Mouse (Mus musculus): ENCODE data around the gene Olfr287.

Gene Olfr287

DNA sequence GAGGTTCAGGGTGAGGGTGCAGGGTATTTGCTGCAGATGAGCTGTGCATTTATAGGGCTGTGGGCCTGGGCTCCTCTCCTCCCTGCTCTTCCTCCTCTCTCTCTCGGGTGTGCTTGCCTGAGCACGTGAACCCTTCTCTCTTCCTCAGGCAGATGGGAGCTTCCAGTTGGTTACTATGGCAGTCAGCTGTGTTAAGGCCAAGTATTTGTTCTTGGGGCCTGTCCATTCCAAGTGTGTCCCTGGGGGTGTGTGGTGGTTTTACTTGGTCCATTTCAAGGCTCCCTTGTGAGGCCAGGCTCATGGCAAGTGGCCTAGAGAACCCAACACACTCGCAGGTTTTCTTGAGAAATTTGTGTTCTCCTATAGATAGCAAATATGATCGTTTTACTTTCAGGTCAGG is at the start of gene Olfr287, which contains the start of gene Gm44579:
Gene Olfr287 (minus strand): TSS at position 180 of the 400 bp plus-strand sequence.
Gene Gm44579 (minus strand): TSS at position 101 of the 400 bp plus-strand sequence.
- DNase-seq (ENCODE audit: extremely low spot score, low spot score) = no peak

DNA sequence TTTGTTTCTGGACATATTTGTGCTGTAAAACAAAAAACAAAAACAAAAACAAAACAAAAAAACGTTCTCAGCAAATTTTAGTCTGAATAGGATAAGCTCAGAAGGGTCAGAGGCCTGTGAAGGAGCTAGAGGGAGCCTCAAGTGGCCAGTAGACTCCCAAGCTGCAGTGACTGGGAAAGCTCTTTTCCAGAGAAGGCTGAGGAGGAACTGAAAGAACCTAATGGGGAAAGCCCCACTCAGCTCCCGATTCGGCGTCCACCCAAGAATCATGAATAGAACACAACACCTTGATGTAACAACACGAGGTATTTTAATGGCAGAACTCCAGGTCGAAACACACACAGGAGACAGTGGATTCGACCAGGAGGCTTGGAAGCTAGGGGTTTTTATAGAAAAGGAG is 36.9 kb upstream of the Olfr287 start:
- DNase-seq (ENCODE audit: extremely low spot score, low spot score) = no peak

DNA sequence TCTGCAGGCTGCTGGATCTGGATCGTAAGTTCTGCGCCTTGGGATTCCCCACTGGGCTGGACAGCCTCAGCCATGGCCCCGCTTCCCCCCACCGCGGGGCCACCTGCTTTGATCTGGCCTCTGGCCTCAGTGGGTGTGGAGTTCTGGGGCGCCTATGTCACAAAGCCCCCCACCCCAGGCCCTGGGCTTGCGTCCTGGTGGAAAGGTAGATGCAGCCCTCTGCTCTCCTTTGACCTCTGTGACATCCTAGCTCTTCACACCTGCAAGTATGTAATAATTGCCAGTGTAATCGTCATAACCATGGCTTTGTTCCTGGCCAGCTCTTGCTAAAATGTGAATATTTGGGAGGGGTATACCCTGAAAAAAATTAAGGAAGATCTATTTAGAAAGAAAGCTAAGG is 36.3 kb upstream of the Olfr287 start, which contains the start of gene H1fnt:
Gene H1fnt (minus strand): TSS at position 101 of the 400 bp plus-strand sequence.
- no peak for DNase-seq (ENCODE audit: extremely low spot score, low spot score)

DNA sequence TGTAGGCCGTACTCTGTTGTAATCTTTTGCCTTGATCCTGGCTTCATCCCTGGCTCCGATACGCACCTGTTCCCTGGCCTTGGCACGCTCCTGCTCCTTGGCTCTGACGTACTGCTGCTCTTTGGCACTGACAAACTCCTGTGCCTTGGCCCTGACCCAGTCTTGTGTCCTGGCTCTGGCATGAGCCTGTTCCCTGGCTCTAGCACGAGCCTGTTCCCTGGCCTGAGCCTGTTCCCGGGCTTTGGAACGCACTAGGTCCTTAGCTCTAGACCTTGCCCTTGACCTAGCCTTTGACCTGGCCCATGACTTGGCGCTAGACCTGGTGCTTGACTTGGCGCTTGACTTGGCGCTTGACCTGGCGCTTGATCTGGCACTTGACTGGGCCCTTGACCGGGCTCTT is 35.4 kb upstream of the Olfr287 start:
- no peak for DNase-seq (ENCODE audit: extremely low spot score, low spot score)

DNA sequence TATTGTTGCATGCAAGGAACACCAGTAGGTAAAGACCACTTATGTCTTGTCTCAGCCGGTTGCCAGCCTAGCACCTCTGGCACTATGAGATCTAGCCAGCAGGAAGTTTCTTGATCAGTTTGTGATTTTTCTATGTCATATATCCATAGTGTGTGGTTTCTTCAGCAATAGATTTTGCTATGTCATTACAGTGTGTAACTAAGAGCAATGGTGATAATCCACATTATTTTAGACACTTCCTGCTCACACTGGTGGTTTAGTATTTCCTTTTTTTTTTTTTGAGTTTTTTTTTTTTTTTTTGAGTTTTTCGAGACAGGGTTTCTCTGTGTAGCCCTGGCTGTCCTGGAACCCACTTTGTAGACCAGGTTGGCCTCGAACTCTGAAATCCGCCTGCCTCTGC is 14.6 kb upstream of the Olfr287 start:
- DNase-seq (ENCODE audit: extremely low spot score, low spot score) = no peak

DNA sequence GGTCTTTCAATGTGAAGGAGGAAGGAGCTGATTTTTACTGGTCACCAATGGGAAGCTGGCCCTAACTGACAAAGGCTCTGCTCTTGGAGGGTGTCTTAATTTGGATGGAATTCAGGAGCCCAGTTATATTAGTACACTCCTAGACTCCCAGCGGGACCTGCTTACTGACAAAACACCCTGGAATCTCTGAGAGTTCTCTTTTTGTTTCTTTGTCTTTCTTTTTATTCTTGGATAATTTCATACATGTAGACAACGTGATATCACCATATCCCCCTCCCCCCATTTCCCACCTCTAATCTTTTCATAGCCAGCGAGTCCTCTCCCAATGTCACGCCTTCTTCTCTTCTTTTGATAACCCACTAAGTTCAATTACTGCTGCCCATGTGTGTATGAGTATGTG is 13.5 kb upstream of the Olfr287 start, which contains the start of gene Olfr286:
Gene Olfr286 (minus strand): TSS at position 101 of the 400 bp plus-strand sequence.
- no peak for DNase-seq (ENCODE audit: extremely low spot score, low spot score)

DNA sequence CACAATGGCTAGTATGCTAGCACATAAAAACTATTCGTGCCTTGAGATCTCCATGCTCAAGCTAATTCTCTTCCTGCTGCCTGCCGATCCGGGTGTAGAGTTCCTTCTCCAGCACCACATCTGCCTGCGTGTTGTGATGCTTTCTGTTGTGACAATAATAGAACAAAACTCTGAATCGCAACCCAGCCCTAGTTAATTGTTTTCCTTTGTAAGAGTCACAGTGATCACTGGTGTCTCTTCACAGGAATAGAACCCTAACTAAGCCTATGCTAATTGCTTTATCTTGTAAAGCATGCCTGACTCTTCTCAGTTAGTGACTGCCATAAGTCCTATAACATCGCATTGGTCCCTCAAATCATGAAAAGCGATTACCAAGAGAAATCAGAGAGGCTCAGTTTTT is 5.2 kb upstream of the Olfr287 start:
- no peak for DNase-seq (ENCODE audit: extremely low spot score, low spot score)

DNA sequence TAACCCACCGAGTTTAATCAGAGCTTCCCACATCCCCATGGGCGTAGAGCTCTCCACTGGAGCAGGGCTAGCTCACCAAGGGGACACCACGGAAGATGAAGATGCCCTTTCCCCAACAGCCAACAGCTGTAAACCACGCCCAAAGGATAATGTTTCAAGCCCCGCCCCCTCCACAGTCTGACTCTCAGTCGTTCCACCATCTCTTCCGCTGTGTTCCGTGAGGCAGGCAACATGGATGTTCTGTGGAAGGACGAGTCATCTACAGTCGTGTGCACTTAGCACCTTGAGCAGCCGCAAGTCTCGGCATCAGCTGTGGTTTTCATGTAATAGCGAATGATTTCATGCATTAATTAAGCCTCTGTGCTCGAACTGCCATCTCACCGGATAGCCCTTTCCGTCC is 4.8 kb upstream of the Olfr287 start:
- DNase-seq (ENCODE audit: extremely low spot score, low spot score) = no peak

DNA sequence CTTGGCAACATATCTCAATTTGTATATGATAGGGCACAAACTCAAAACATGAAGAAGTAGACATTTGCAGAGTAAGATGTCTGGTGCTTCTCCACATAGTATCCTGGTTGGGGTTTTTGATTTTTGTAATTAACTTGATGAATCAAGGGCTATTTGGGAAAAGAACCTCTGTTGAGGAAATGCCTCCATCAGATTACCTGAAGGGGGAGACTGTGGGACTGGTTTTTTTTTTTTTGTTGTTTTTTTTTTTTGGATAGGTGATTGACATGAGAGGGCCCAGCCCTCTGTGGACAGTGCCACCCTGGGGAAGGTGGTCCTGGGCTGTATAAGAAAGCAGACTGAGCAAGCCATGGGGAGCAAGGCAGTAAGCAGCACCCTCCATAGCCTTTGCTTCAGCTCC is 1.5 kb upstream of the Olfr287 start:
- no peak for DNase-seq (ENCODE audit: extremely low spot score, low spot score)

DNA sequence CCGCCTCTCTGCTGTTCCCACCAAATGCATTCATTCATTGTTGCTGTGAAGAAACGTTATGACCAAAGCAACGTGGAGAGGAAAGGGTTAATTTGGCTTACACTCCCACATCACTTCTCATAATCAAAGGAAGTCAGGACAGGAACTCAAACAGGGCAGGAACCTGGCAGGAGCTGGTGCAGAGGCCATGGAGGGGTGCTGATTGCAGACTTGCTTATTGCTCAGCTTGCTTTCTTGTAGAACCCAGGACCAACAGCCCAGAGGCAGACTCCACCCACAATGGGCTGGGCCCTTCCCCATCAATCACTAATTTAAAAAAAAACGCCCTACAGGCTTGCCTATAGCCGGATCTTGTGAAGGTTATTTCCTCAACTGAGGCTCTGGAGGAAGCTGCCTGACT is 6.7 kb downstream of the Olfr287 start:
- DNase-seq (ENCODE audit: extremely low spot score, low spot score) = no peak

DNA sequence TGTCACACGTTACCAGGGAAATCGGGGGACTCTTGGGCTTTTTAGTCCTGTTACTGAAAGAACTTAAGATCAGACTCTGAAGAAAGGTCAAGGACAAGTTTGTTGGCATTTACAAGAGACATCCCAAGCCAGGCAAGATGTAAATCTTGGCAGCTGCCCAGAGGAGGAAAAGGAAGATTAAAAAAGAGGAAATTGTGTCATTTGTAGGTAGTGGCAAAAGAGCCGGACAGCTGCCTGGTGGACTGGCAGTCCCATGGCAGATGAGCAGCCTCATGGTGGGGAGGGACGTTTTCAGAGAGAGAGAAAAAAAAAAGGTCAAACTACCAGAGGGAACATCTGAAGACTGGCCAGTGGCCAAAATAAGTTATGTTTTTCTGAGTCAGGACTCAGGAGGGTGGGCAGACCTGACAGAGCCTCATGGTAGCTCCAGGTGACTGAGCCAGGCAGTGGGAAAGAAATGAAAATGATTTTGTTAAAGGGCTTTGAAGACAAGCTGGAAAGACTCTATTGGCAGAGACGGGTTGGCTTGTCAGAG is 7.5 kb downstream of the Olfr287 start:
- DNase-seq (ENCODE audit: extremely low spot score, low spot score) = no peak

DNA sequence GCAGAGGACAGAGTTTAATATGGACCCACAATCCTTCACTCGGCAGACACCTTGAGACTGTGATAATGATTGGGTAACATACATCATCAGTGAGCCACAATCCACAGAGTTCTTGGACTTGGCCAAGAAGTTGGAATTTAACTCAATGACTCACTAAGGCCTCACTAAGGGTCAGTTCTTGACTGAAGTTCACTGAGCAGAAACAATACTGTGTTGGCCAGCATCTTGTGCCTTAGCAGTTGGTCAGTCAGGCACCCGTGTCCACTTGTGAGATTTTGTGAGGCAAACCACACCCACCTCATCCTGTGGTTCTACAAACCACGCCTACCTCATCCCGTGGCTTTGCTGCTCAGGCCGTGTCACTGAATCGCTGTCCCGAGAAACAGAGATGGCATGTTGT is 11.2 kb downstream of the Olfr287 start:
- no peak for DNase-seq (ENCODE audit: extremely low spot score, low spot score)

DNA sequence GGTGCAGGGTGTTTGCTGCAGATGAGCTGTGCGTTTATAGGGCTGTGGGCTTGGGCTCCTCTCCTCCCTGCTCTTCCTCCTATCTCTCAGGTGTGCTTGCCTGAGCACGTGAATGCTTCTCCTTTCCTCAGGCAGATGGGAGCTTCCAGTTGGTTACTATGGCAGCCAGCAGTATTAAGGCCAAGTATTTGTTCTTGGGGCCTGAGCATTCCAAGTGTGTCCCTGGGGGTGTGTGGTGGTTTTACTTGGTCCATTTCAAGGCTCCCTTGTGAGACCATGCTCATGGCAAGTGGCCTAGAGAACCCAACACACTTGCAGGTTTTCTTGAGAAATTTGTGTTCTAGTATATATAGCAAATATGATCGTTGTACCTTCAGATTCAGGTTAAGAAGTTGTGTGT is 25.4 kb downstream of the Olfr287 start, which contains the start of gene Olfr288:
Gene Olfr288 (minus strand): TSS at position 101 of the 400 bp plus-strand sequence.
- no peak for DNase-seq (ENCODE audit: extremely low spot score, low spot score)

DNA sequence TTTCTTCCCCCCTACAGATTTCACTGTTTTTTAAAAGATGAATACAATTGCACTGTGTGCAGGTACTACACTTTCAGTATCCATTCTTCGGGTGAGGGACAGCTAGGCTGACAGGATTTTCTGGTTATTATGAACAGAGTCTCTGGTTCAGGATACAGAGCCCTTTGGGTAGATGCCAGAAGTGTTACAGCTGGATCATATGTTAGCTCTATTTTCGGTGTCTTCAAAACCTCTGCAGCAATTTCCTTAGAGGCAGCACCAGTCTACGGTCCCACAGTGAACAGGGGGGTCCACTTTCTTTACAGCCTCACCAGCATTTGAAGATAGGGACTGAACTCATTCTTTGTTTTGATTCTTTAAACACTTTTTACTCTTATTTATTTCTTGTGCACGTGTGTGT is 36.4 kb downstream of the Olfr287 start:
- no peak for DNase-seq (ENCODE audit: extremely low spot score, low spot score)

DNA sequence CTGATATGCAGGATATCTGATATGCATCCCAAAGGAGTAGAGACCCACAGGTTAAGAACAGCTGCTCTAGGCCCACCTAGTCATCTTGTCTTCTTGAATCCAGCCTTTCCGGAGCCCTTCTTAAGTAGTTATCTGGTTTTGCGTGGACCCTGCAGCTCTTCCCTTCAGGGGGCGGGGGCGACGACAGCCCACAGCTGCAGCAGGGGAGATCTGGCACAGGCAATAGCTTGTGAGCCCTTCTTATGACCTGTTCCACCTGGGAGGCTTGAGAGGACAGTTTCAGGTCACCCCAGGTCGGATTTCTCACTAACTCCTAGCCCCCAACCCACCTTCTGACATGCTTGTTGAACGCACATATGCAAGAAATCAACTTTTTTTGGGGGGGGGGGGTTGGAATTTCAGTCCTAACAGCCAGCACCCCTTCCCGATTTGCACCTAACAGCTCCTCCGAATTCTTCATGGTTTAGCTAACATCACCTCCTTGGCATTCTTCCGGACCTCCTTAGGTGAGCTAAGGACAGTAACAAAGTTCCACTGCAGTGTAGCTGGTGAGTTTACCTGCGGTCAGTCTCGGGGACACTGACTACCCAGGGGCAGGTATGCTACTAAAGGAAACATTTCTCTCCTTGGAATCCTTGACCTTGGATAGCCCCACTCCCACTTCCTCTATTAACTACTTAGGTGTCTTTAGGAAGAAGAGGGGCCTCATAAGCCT is 38.8 kb downstream of the Olfr287 start:
- no peak for DNase-seq (ENCODE audit: extremely low spot score, low spot score)

DNA sequence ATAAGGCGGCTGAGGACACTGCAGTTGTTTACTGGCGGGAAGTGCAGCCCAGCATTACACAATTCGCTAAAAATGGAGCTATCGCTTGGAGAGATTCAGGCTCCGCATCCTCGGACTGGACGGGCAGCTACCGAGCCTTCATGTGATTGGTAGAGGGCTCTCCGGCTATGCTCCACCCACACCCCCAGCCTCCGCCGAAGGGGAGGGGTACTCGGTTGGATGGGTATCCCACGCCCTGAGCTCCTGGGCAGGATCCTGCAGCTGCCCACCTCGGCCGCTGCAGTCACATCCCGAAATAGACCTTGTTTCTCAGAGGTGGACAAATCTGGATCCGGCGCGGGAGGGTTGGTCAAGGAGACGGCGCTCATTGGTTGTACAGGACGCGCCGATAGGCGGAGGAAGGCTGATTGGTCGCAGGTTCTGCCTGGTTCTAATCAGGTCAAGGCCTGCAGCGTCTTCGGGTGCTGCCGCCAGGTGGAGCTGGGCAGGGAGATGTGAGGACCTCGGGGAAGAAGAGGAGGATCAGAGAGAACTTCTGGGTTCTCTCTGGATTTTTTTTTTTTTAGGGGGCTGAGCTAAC is 39.6 kb downstream of the Olfr287 start:
- peak; percentile 91 for DNase-seq (ENCODE audit: extremely low spot score, low spot score)

DNA sequence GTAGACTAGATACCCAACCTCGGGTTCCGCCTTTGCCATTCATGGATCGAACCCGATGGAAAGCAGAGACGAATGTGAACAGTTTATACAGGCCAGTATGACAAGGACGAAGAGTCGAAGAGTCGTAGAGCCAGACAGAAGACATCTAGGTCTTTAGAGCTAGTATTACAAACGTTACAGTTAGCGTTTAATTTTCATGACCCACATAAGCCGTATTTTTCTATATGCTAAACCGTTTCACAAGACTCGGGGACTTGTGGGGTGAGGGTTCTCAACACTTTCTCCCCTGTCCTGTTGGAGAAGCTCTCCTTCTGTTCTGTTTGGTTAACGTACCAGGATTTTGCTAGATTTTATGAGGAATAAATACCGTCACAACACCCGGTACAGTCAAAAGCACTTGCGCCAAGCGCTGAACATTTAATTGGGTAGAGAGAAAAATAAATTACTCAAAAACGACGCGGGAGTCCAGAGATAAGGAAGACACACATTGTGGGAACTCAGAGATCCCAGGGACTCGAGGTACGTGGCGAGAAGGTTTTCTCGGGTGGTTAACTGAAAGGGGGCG is 40.2 kb downstream of the Olfr287 start:
- DNase-seq (ENCODE audit: extremely low spot score, low spot score) = no peak

DNA sequence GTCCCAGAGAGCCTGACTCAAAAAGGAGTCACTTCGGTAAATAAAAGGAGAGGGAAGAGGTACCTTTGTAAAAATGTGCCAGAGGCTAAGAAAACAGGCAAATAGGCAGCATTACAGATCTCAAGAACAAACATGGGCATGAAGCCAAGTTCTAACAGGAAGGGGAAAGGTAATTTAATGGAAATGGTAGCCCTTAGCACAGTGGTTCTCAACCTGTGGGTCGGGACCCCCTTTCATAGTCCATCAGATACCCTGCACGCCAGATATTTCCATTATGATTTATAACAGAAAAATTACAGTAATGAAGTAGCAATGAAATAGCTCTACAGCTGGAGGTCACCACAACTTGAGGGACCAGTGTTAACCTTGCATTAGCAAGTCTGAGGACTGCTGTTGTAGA is 43.5 kb downstream of the Olfr287 start:
- no peak for DNase-seq (ENCODE audit: extremely low spot score, low spot score)

DNA sequence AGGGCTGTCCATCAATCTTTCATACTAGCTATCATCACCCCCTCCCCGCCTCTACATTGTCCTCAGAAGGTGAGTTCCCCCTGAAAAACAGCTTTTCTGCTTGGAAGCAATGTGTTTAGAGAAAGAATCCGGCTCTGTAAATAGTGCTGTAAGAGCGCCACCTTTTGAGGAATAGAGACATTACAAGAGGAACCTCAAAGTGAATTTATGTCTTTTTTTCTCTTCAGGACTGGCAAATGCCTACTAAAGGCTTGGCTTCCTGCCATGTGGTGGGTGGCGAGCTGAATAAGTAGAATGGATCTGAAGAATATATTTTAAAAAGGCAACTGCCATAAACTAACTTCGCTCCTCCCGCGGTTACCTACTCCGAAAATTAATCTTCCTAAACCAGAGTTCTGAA is 47.0 kb downstream of the Olfr287 start:
- no peak for DNase-seq (ENCODE audit: extremely low spot score, low spot score)

DNA sequence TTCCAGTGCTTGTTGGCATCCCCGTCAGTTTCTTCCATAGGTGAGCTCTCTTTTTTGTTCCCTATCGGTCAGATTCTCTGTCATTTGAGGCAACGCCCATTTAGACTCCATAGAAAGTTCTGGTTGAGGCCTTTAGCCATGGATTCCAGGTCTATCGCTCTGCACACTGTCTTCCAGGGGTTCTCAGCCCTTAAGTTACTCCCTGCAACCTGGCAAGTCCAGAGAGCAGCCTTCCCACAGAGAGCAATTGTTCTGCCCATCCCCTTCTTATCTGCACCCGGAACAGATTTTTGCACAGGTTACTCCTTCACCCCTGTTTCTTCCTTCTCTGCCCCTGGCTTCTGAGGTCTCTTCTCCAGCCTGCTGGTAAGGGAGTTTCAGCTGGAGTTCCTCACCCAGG is 48.7 kb downstream of the Olfr287 start:
- DNase-seq (ENCODE audit: extremely low spot score, low spot score) = no peak

DNA sequence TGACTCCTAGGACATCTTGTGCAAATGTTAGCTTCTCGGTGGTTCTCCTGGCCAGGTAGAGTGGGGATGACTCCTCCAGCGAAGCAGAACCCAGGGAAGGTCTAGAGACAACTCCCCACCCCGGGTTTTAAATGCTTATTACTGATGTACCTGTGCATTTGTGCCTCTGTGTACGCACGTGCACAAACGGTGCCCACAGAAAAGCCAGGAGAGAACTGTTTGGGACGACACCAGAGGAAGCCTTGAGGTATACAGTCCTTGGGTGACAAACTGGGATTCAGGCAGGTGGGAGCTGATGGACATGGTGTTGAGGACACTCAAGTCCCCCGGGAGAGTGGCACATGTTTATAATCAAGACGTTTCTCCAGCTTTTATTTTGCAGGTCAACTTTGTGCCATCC is 49.9 kb downstream of the Olfr287 start:
- no peak for DNase-seq (ENCODE audit: extremely low spot score, low spot score)

DNA sequence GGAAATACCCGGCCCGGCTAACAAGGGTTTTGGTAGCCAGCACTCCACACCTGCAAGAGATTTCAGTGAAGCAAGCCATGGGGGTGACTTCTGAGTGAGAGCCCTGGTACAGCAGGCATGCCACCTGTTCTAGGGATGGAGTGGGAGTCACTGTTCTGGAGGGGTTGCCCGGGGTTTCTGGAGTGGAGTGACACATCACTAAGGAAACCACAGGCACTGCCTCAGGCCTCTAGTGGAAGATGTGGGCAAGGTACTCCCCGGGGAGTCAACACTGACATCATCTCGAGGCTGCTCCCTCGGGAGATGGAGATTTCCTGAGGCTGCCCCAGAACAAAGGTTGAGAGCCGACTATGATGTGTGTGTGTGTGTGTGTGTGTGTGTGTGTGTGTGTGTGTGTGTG is 50.5 kb downstream of the Olfr287 start:
- DNase-seq (ENCODE audit: extremely low spot score, low spot score) = no peak

Data from neural tube, embryonic 10.5 days (tissue).